Mouse (Mus musculus) heart, embryonic 14.5 days (tissue): ENCODE results near the gene Rd3l. TPM values are rescaled to one million over a fixed set of nuclear protein-coding genes. Genes with fewer than 3 reads are reported as not detected.

Source experiments
- ATAC-seq: fragments of 200-750 bp; cut with Nextera tagmentation; 2 replicates; pipeline ENCODE4 v1.8.0; 2017; ENCODE audit warnings: low read depth, moderate TSS enrichment; ENCODE audit not compliant: insufficient number of reproducible peaks, insufficient read depth, low FRiP score
- H3K27ac ChIP-seq, 2 experiments: fragments of 200-500 bp in 1 of 2; fragments of 300-500 bp in 1 of 2; sonication (generic) in 1 of 2; replicated peaks in 1 of 2; 2 replicates each; pipeline ENCODE4 v1.5.1; 2012 to 2014; ENCODE audit warnings: low read depth in 2 of 2, low read length in 2 of 2, control low read depth in 1 of 2, mild to moderate bottlenecking in 1 of 2, mixed read lengths in 1 of 2; ENCODE audit not compliant: control insufficient read depth in 1 of 2, insufficient read depth in 1 of 2
- H3K27me3 ChIP-seq: fragments of 300-500 bp; sonication (generic); 2 replicates; pipeline ENCODE4 v1.6.1; 2014; ENCODE audit warnings: mild to moderate bottlenecking, low read length, control low read depth; ENCODE audit not compliant: control insufficient read depth, insufficient read depth
- H3K36me3 ChIP-seq: fragments of 300-500 bp; sonication (generic); 2 replicates; pipeline ENCODE4 v1.6.1; 2014; ENCODE audit warnings: mild to moderate bottlenecking, control low read depth, low read length, mixed read lengths; ENCODE audit not compliant: control insufficient read depth, insufficient read depth
- H3K4me1 ChIP-seq, 2 experiments: fragments of 200-500 bp in 1 of 2; fragments of 300-500 bp in 1 of 2; sonication (generic) in 1 of 2; 2 replicates each; pipeline ENCODE4 v1.6.1; 2012 to 2014; ENCODE audit warnings: low read length in 2 of 2, control low read depth in 1 of 2, mixed read lengths in 1 of 2; ENCODE audit not compliant: control insufficient read depth in 2 of 2, insufficient read depth in 2 of 2
- H3K4me2 ChIP-seq: fragments of 300-500 bp; sonication (generic); 2 replicates; pipeline ENCODE4 v1.6.1; 2014; ENCODE audit warnings: mild to moderate bottlenecking, low read length
- H3K4me3 ChIP-seq, 2 experiments: fragments of 200-500 bp in 1 of 2; fragments of 300-500 bp in 1 of 2; sonication (generic) in 1 of 2; 2 replicates each; pipeline ENCODE4 v1.5.1; 2012 to 2014; ENCODE audit warnings: low read length in 2 of 2, mild to moderate bottlenecking in 2 of 2, control low read depth in 1 of 2, low read depth in 1 of 2, moderate library complexity in 1 of 2; ENCODE audit not compliant: control insufficient read depth in 1 of 2, insufficient read depth in 1 of 2
- H3K9ac ChIP-seq: fragments of 300-500 bp; sonication (generic); 2 replicates; pipeline ENCODE4 v1.6.1; 2014; ENCODE audit warnings: mild to moderate bottlenecking, low read length
- H3K9me3 ChIP-seq: fragments of 300-500 bp; sonication (generic); 2 replicates; pipeline ENCODE4 v1.6.1; 2016; ENCODE audit warnings: low read length, control low read depth; ENCODE audit not compliant: control insufficient read depth
- WGBS: fragments of 180-500 bp; shearing (Covaris S2); extraction: QIAGEN DNeasy Blood & Tissue Kit; methylation state at CpG from one replicate; pipeline ENCODE4 v1.1.7; 2014; 5-methylcytosine and 5-hydroxymethylcytosine counted together
- polyA plus RNA-seq: library from polyadenylated mRNA; unstranded; fragments of >200 nt; fragmentation: Nextera tagmentation; extraction: Ambion mirVana; gene quantifications from 2 replicates; pipeline ENCODE4 v1.2.1, GENCODE M21; 2014

The Rd3l gene
- polyA plus RNA-seq, 1 experiment from 2014 or later, result 1.9 TPM

- Histone ChIP-seq H3K36me3 (no peaks in the 10 kb centered on the region), H3K9me3 (no peaks in the 10 kb centered on the region), H3K4me3 (no peak overlapping the region), H3K4me1 (no peaks in the 10 kb centered on the region), H3K9ac (no peak overlapping the region), H3K4me2 (peak overlapping the region; percentile 43), H3K27me3 (no peaks in the 10 kb centered on the region; the same call in 1 of the 2 replicates), H3K27ac (no peak overlapping the region)
- no peak for ATAC-seq
- 44% methylated on average over 14 of the region's 14 CpGs for WGBS
Observed at GRCm38 (mm10) chr12:112013271-112013801, 32.2 kb upstream of the Rd3l start.

GRCm38 (mm10) chr12:112012511-112013270 is 31.6 kb upstream of the Rd3l start:
- no peaks in the 10 kb centered on the region for H3K36me3 ChIP-seq
- H3K9ac ChIP-seq, result no peak overlapping the region
- H3K4me2 ChIP-seq, result peak overlapping the region; percentile 43
- WGBS, result 29% methylated on average over 12 of the region's 12 CpGs
- no peaks in the 10 kb centered on the region for H3K4me1 ChIP-seq
- H3K4me3 ChIP-seq, result no peak overlapping the region
- H3K27ac ChIP-seq, result no peak overlapping the region
- H3K27me3 ChIP-seq, result no peaks in the 10 kb centered on the region; the same call in 1 of the 2 replicates
- ATAC-seq, result no peak
- no peaks in the 10 kb centered on the region for H3K9me3 ChIP-seq

DNA sequence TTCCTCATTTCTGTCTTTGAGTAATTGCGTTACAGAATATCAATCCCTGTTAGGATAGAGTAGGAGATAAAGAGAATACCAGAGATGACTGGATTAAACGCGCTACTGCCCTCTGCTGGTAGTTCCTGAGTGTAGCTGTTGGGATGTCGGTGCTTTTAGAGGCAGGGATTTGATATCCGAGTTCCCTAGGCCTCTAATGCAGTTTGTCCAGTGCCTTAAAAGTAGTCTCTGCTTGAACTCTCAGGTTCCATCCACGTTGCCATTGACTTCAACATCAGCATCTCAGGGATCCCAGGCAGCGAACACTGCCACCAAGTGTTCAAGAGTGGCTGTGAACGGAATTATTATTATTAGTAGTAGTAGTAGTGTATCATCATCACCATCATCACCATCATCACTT is 20.1 kb upstream of the Rd3l start:
- H3K4me1 ChIP-seq, result no peaks in the 10 kb centered on the region
- 18% methylated on average over 8 of the region's 8 CpGs for WGBS
- no peak overlapping the region for H3K9ac ChIP-seq
- H3K27ac ChIP-seq, result no peak overlapping the region
- no peaks in the 10 kb centered on the region for H3K36me3 ChIP-seq
- H3K27me3 ChIP-seq, result no peaks in the 10 kb centered on the region
- no peak overlapping the region for H3K4me2 ChIP-seq
- H3K9me3 ChIP-seq, result no peaks in the 10 kb centered on the region
- ATAC-seq, result no peak
- no peak overlapping the region for H3K4me3 ChIP-seq

GRCm38 (mm10) chr12:111999735-112000134 is 18.6 kb upstream of the Rd3l start:
- Histone ChIP-seq H3K36me3 (no peaks in the 10 kb centered on the region), H3K27ac (no peak overlapping the region), H3K4me3 (no peak overlapping the region), H3K9ac (no peak overlapping the region), H3K4me1 (no peaks in the 10 kb centered on the region), H3K27me3 (no peaks in the 10 kb centered on the region), H3K9me3 (no peaks in the 10 kb centered on the region), H3K4me2 (no peak overlapping the region)
- WGBS, result 90% methylated on average over 7 of the region's 7 CpGs
- ATAC-seq, result no peak

DNA sequence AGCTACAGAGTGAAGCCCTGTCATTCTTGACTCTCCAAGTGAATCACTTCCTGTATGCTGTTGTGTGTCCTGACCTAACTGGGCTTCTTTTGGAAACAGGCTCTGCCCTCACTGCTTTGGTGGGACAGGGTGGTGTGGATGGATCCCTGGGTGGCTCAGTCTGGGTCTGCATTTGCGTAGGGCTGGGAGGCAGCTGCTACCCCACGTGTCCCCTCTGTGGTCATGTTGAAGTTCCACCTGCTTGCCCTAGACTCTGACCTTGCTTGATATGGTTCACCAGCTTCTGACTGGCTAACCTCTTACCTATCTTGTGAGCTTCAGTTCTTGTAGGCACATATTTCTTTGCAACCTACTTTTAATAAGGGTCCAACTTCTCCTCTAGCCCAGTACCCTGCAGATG is 14.0 kb upstream of the Rd3l start:
- Histone ChIP-seq H3K4me3 (no peak overlapping the region), H3K27ac (no peak overlapping the region), H3K4me1 (no peaks in the 10 kb centered on the region), H3K9ac (no peak overlapping the region), H3K4me2 (no peak overlapping the region), H3K36me3 (no peaks in the 10 kb centered on the region), H3K9me3 (no peaks in the 10 kb centered on the region), H3K27me3 (no peaks in the 10 kb centered on the region)
- WGBS, result 91% methylated on average over 2 of the region's 2 CpGs
- ATAC-seq, result no peak

GRCm38 (mm10) chr12:111992626-111993025 is 11.5 kb upstream of the Rd3l start:
- 85% methylated on average over 5 of the region's 5 CpGs for WGBS
- H3K36me3 ChIP-seq, result no peaks in the 10 kb centered on the region
- no peak overlapping the region for H3K4me2 ChIP-seq
- H3K4me1 ChIP-seq, result no peaks in the 10 kb centered on the region
- no peak overlapping the region for H3K4me3 ChIP-seq
- no peak overlapping the region for H3K27ac ChIP-seq
- H3K9me3 ChIP-seq, result no peaks in the 10 kb centered on the region
- no peak overlapping the region for H3K9ac ChIP-seq
- H3K27me3 ChIP-seq, result no peaks in the 10 kb centered on the region
- ATAC-seq, result no peak

DNA sequence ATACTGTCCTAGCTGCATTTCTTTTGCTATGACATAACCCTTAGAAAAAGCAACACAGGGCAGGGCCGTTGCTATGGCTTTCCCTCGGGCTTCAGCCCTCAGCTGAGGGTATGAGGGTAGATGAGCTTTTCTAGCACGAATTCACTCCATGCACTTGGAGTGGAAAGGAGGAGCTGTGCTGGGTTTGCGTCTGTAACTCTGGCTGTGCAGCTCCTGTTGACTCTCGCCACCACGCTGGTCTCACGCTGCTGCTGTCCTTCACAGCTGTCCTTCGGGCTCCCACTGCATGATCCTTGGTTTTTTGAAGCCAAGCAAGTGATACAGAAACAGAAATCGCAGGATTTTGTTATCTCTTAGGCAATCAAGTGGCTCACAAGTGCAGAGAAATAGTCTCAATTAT is 5.6 kb upstream of the Rd3l start:
- no peak for ATAC-seq
- no peaks in the 10 kb centered on the region; a peak in 1 of 4 replicates for H3K4me1 ChIP-seq
- no peak overlapping the region for H3K4me3 ChIP-seq
- H3K9me3 ChIP-seq, result no peaks in the 10 kb centered on the region
- no peaks in the 10 kb centered on the region for H3K36me3 ChIP-seq
- H3K27ac ChIP-seq, result no peak overlapping the region
- no peak overlapping the region for H3K9ac ChIP-seq
- WGBS, result 30% methylated on average over 9 of the region's 9 CpGs
- no peaks in the 10 kb centered on the region for H3K27me3 ChIP-seq
- no peak overlapping the region for H3K4me2 ChIP-seq

DNA sequence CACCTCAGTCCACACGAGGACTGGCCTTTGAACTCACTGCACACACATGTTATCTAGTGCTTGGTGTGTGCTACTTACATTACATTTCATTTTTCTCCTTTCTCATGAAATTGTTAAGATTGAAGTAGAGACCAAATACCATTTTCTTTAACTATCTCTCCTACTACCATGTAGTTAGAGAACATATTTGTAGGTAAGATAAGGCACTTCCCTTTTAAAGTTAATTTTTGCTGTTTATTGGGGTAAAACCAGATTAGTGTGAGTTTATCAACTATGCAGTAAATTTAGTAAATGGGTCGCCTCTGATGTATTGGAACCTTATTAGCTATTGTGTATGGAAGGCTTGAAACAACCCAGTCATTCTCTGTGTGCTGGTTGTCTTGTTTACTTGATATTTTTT is 2.0 kb upstream of the Rd3l start:
- no peaks in the 10 kb centered on the region for H3K27me3 ChIP-seq
- WGBS, result 70% methylated on average over 2 of the region's 2 CpGs
- peaks cover 7 to 12% of the 10 kb centered on the region in 2 experiments; a peak in 3 of 4 replicates for H3K4me1 ChIP-seq
- H3K4me3 ChIP-seq, result no peak overlapping the region
- no peak overlapping the region for H3K27ac ChIP-seq
- H3K36me3 ChIP-seq, result no peaks in the 10 kb centered on the region
- H3K9me3 ChIP-seq, result no peaks in the 10 kb centered on the region
- ATAC-seq, result no peak
- H3K9ac ChIP-seq, result no peak overlapping the region
- no peak overlapping the region for H3K4me2 ChIP-seq
